ENCODE assay signal across 13 mouse cellular contexts in genomic region chr9:34334555-34335468, GRCm38 (mm10).
"Had no signal": no experiment of that assay in that cellular context is flagged by ENCODE, and none has a peak within 500 bp of the region (broad histone marks: within the 10 kb centered on the region; RNA-seq: fewer than 3 reads in every experiment).

No protein-coding gene starts in this region.

- H3K9ac ChIP-seq: limb, embryonic 15.5 days; liver, embryonic 12.5 days; lung, embryonic 14.5 days had no signal

- H3K4me1 ChIP-seq: limb, embryonic 15.5 days; liver, embryonic 12.5 days; megakaryocyte, embryonic 14.5 days had no signal

- H3K27me3 ChIP-seq: limb, embryonic 15.5 days; liver, embryonic 12.5 days; megakaryocyte, embryonic 14.5 days had no signal

- H3K4me3 ChIP-seq: limb, embryonic 15.5 days; liver, embryonic 12.5 days; megakaryocyte, embryonic 14.5 days had no signal

- H3K36me3 ChIP-seq: limb, embryonic 15.5 days; liver, embryonic 12.5 days had no signal

- DNase-seq: kidney, adult 8-10 months; kidney, postnatal 36 days; layer of hippocampus, adult 9-11 months; layer of hippocampus, postnatal 36 days; right cerebral cortex, postnatal 25 days; thymus, postnatal 36 days had no signal

- H3K4me2 ChIP-seq: limb, embryonic 15.5 days; liver, embryonic 12.5 days; lung, embryonic 14.5 days had no signal

- H3K27ac ChIP-seq: kidney, postnatal 0 days; limb, embryonic 15.5 days; liver, embryonic 12.5 days; macrophage had no signal

- ATAC-seq: intestine, postnatal 0 days; liver, embryonic 12.5 days had no signal

- H3K9me3 ChIP-seq: limb, embryonic 15.5 days; liver, embryonic 12.5 days; megakaryocyte, embryonic 14.5 days had no signal
